Mouse (Mus musculus) kidney, postnatal 14 days (tissue): ENCODE data around the gene Clic5.

Source experiments
- DNase-seq: peaks from one replicate; pipeline ENCODE4 v3.0.0; 2022; ENCODE audit warnings: mixed read lengths

The Clic5 gene

GRCm38 (mm10) chr17:44199158-44199557 lies 10.8 kb downstream of the Clic5 start:
- no peak for DNase-seq

- no peak for DNase-seq
Measured at GRCm38 (mm10) chr17:44202952-44203351, 14.6 kb downstream of the Clic5 start.

GRCm38 (mm10) chr17:44204787-44205186 lies 16.4 kb downstream of the Clic5 start:
- DNase-seq = no peak

GRCm38 (mm10) chr17:44205562-44205961 lies 17.2 kb downstream of the Clic5 start:
- no peak for DNase-seq

- no peak for DNase-seq
Measured at GRCm38 (mm10) chr17:44208900-44209299, 20.5 kb downstream of the Clic5 start.

- DNase-seq = no peak
Measured at GRCm38 (mm10) chr17:44212960-44213619, 24.7 kb downstream of the Clic5 start.

GRCm38 (mm10) chr17:44215196-44215799 lies 26.9 kb downstream of the Clic5 start:
- DNase-seq = no peak

- no peak for DNase-seq
Measured at GRCm38 (mm10) chr17:44217185-44217584, 28.8 kb downstream of the Clic5 start.

GRCm38 (mm10) chr17:44219943-44220342 lies 31.6 kb downstream of the Clic5 start:
- no peak for DNase-seq

GRCm38 (mm10) chr17:44228428-44228827 lies 40.0 kb downstream of the Clic5 start:
- no peak for DNase-seq

- DNase-seq = peak; percentile 60
Measured at GRCm38 (mm10) chr17:44230083-44230482, 41.7 kb downstream of the Clic5 start.

- DNase-seq = peak; percentile 82
Measured at GRCm38 (mm10) chr17:44239030-44239721, 50.8 kb downstream of the Clic5 start.

- no peak for DNase-seq
Measured at GRCm38 (mm10) chr17:44240742-44241141, 52.4 kb downstream of the Clic5 start.

- DNase-seq = no peak
Measured at GRCm38 (mm10) chr17:44244096-44244495, 55.7 kb downstream of the Clic5 start.

- no peak for DNase-seq
Measured at GRCm38 (mm10) chr17:44244625-44245024, 56.2 kb downstream of the Clic5 start.

- DNase-seq = no peak
Measured at GRCm38 (mm10) chr17:44246153-44246700, 57.8 kb downstream of the Clic5 start.

GRCm38 (mm10) chr17:44249544-44249943 lies 61.2 kb downstream of the Clic5 start:
- no peak for DNase-seq

GRCm38 (mm10) chr17:44252653-44253052 lies 64.3 kb downstream of the Clic5 start:
- DNase-seq = no peak

GRCm38 (mm10) chr17:44254698-44255097 lies 66.3 kb downstream of the Clic5 start:
- DNase-seq = no peak

- DNase-seq = peak; percentile 85
Measured at GRCm38 (mm10) chr17:44256583-44256982, 68.2 kb downstream of the Clic5 start.

- no peak for DNase-seq
Measured at GRCm38 (mm10) chr17:44259245-44259644, 70.9 kb downstream of the Clic5 start.

GRCm38 (mm10) chr17:44261594-44262202 lies 73.3 kb downstream of the Clic5 start:
- DNase-seq = peak; percentile 84

GRCm38 (mm10) chr17:44270043-44270442 lies 81.7 kb downstream of the Clic5 start:
- no peak for DNase-seq
